Mouse (Mus musculus) monocyte, adult 2 months (primary cell): ENCODE data around the gene As3mt.
"Not testable (repeated sequence)": the region's sequence is repeated elsewhere in the genome, so short reads cannot be mapped to it uniquely, and the experiment has no call there.

ENCODE experiments used
- DNase-seq, 2 experiments: peaks; one replicate each; pipeline ENCODE4 v3.0.0; 2022; ENCODE audit warnings: low spot score in 2 of 2, low read depth in 1 of 2

Gene As3mt

GRCm38 (mm10) chr19:46741574-46741973 lies 34.3 kb downstream of the As3mt start:
- DNase-seq: no peak

- DNase-seq: no peak
Measured at GRCm38 (mm10) chr19:46744681-46745080, 37.4 kb downstream of the As3mt start.

DNA sequence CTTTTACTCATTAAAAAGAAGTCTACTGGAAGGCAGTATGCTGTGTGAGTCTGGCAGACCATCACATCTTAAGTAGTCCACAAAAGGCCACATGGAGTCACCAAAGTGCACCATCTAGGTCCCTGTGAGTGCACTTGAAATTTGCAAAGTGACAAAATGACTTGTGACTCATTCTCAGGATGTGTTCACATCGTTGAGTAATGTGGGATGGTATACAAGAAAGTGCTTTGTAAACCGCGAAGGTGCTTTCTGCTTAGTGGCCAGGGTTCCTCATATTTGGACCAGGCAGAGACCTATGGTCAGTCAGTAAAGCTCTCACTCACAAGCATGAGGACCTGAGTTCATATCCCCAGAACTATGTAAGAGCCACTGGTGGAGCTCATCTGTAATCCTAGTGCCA lies 40.5 kb downstream of the As3mt start:
- no peak for DNase-seq

- DNase-seq: no peak
Measured at GRCm38 (mm10) chr19:46752235-46752634, 45.0 kb downstream of the As3mt start.

- no peak for DNase-seq
Measured at GRCm38 (mm10) chr19:46755066-46755465, 47.8 kb downstream of the As3mt start.

DNA sequence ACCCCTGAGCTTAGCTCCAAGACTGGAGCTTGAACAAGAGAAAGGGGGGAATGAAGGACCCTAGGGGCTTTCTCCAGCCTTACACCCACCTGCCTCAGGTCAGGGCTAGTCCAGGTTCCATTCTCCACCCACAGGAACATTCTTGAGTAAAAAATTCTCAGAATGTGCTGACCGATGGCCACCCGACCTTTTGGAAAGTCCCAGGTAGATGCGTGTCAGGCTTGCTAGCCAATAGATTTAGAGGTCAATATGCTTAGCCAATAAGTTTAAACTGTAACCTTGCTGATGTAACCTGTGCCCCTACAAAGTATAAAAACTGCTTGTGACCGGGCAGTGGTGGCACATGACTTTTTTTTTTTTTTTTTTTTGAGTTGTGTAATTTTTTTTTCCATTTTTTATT lies 49.0 kb downstream of the As3mt start:
- DNase-seq: no peak

DNA sequence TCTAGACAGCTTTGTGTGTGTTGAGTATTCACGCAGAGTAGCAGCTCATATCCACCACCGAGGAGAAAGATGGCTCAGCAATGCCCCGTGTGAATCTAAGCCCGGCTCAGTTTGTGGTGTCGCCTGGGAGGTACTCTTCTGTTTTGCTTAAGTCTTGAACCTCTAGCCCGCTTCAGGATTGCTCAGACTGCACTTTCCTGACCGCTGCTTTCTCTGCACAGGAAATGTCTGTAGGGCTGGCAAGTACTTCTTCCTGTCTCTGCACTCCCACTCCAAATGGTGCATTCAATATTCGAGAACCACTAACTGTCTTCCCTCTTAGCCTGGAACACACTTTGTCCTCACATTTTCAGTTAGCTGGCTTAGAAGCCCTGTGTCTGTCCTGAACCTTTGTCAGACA lies 51.8 kb downstream of the As3mt start:
- DNase-seq: no peak

DNA sequence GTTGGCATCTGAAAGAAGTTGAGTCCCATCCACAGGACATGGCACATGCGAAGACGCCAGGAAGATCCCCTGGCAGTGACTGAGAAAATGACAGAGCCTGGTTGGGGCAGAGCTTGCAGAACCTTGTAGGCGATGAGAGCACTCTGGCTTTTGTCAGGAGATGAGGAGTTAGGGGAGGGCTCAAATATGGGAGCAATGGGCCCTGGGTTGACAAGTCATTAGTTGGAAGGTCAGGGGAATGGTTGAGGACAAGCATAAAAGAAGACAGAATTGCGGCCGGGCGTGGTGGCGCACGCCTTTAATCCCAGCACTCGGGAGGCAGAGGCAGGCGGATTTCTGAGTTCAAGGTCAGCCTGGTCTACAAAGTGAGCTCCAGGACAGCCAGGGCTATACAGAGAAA lies 52.7 kb downstream of the As3mt start:
- DNase-seq: not testable (repeated sequence)

DNA sequence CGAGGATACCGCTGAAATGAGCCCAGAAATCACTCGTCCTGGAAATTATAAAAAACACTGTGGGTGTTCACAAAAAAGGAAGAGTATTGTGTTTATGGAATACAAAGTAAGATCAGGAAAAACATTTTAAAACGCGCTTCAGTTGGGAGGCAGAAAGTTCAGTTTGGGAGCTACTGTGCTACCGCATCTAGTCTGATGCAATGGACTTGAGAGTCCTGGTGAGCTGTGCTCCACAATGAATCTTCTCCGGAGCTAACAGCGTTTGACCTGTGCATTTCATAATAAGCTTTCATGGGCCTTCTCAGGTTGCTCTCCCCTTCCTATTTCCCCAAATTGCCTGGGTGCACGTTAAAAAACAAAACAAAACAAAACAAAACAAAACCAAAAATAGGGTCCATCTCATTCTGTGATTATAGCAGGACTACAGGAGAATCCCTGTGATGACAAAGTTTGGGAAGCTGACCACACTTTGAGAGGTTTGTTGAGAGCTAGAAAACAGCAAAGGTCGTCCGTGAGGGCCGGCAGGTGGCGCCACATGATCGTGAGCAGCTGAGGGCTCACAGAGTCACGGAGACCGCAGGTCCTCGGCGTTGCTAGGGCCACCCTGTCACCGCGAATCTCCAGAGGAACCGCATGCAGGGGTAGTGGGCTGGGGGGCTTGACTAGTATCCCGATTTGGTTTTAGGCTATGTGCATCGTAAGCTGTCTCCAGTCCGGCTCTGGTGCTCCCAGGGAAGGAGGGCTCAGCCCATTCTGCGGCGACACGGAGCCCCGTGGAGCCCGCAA lies 53.3 kb downstream of the As3mt start:
- DNase-seq: peak; percentile 56 to 76

DNA sequence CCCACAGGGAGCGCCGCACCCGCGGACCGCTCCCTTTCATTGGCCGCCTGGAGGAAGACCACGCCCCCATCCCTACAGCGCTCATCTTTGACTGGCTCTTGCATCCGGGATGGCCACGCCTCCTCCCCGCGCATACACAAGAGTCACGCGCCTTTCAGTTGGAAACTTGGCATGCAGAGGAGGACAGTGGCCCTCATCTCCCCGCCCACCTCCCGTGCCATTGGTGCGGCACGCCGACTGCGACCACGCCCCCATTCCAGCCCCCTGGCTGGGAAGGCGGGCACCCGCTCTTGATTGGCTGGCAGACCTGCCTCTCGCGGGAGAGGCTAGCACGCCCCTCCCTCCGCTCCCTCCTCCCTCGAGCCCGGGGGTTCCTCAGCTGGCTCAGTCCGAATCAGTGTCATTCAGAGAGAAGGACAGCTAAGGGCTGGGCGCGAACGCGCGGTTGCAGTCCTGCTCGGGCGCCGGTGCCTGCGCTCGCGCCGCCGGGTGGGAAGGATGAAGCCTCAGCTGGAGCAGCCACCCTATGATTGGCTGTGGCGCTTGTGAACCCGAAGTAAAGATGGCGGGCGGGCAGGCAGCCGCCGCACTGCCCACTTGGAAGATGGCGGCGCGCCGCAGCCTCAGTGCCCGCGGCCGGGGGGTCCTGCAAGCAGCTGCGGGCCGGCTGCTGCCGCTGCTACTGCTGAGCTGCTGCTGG lies 54.1 kb downstream of the As3mt start, which contains the start of gene Cnnm2:
Cnnm2 (plus strand) TSS at position 350 of the 700 bp plus-strand sequence.
- peak; percentile 100 for DNase-seq

- no peak for DNase-seq
Measured at GRCm38 (mm10) chr19:46761971-46762290, 54.7 kb downstream of the As3mt start.

DNA sequence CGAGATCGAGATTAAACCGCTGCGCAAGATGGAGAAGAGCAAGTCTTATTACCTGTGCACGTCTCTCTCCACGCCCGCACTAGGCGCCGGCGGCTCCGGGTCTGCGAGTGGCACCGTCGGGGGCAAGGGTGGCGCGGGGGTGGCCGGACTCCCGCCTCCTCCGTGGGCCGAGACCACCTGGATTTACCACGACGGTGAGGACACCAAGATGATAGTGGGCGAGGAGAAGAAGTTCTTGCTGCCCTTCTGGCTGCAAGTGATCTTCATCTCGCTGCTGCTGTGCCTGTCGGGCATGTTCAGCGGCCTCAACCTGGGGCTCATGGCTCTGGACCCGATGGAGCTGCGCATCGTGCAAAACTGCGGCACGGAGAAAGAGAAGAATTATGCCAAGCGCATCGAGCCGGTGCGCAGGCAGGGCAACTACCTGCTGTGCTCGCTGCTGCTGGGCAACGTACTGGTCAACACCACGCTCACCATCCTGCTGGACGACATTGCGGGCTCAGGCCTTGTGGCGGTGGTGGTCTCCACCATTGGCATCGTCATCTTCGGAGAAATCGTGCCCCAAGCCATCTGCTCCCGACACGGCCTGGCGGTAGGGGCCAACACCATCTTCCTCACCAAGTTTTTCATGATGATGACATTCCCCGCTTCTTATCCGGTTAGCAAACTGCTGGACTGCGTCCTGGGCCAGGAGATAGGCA lies 55.2 kb downstream of the As3mt start:
- DNase-seq: no peak

GRCm38 (mm10) chr19:46762992-46763342 lies 55.7 kb downstream of the As3mt start:
- DNase-seq: no peak

GRCm38 (mm10) chr19:46763356-46763755 lies 56.1 kb downstream of the As3mt start:
- no peak for DNase-seq

DNA sequence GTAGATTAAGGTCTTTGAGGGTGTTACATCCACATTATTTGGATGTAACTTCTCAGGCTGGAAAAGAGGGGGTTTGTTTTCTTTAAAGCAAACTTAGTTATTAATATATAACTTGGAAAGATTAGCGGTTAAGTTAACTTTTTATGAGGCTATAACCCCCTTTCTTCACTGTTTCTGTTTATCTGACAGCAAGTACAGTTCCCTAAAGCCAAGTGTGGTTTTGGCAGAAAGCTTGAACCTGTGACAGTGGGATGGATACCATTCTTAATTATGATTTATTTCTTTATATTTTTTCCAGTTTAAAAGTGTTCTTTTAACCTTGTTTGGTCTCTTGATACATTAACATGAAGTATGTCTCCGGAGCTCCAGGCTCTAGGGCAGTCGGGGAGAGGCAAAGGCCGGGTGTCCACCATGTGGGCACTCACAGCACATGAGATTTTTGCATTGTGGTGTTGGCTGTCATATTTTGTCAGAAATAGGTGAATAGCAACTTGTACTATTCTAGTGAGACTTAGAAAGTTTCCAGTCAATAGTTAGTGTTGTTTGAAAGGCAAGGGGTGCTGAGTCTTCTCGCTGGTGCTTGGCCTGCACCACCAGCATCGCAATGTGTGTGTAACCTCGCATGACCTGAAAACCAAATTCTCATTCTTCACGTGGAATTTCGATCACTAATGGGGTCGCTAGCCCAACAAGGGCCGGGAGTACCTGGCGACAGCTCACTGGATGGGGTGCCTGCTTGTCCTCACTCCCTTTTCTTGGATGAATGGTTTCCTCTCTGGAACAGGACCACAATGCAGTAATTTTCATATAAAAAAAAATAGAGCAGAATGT lies 56.9 kb downstream of the As3mt start:
- DNase-seq: no peak

- no peak for DNase-seq
Measured at GRCm38 (mm10) chr19:46764763-46765117, 57.5 kb downstream of the As3mt start.

DNA sequence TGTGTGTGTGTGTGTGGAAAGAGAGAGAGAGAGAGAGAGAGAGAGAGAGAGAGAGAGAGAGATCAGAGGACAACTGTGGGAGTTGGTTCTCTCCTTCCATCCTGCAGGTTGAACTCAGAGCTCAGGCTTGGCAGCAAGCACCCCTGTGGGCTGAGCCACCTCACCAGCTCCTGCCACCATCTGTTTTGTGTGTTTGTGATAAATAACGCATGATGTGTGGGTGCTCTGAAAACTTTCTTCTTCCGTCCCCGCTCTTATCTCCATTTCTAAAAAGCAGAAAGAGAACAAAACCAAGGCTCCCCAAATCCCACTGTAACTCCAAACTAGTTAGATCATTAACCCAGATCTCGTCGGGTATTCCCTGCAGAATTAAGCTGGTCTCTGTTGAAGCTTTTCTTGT lies 58.9 kb downstream of the As3mt start:
- DNase-seq: no peak

DNA sequence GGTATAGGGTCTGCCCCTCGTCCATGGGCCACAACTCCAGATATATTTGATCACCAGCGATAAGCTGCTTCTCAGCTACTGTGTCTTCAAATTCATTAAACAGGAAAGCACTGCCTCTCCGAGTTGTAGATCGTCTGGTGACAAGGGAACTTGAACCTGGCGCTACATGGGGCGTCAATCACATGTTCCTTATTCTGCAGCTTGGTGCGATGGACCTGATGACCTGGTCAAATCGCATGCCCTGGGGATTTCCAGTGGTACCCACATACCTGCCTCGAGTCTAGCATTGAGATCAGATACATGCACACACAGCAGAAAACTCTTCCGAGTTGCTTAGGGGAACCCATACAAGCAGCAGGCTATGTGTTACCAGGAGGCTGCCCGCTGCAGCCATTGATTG lies 62.5 kb downstream of the As3mt start:
- DNase-seq: no peak

GRCm38 (mm10) chr19:46771801-46772200 lies 64.5 kb downstream of the As3mt start:
- no peak for DNase-seq

- no peak for DNase-seq
Measured at GRCm38 (mm10) chr19:46776391-46776790, 69.1 kb downstream of the As3mt start.

GRCm38 (mm10) chr19:46776850-46777249 lies 69.6 kb downstream of the As3mt start:
- no peak for DNase-seq
